Mouse (Mus musculus): ENCODE measurements around the gene Ccdc27. TPM values are rescaled to one million over a fixed set of nuclear protein-coding genes. Genes with fewer than 3 reads are reported as not detected.

Gene Ccdc27
- polyA plus RNA-seq, 1 experiment from 2014 or later, result not detected

DNA sequence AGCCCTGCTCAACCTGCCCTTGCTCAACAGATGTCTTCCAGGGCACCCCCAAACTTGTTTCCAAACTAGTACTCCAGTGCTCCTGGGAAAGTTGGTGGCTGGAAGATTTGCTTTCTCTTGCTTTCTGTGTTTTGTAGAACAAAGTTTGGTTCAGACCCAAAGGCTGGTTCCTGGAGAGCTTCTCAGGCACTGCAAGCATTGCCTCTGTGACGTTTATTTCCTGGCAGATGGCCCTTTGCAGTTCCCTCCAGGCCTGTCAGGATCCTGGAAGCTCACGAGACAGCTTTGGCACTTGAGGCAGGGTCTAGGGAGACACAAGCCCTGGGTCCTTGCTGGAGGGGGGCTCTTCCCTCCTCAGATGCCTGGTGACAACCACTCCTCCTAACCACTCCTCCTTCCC, 14.2 kb upstream of the Ccdc27 start:
- Histone ChIP-seq H3K36me3 (no peaks in the 10 kb centered on the region), H3K27ac (replicated peaks) (no peak overlapping the region), H3K27me3 (ENCODE audit: low read depth, poor library complexity, severe bottlenecking) (no peaks in the 10 kb centered on the region), H3K9me3 (replicated peaks) (no peaks in the 10 kb centered on the region), H3K4me1 (no peaks in the 10 kb centered on the region), H3K4me3 (no peak overlapping the region)
- WGBS, result 63% methylated on average over 2 of the region's 2 CpGs
- no peak for DNase-seq (ENCODE audit: low spot score)

GRCm38 (mm10) chr4:154056046-154056445, 13.6 kb upstream of the Ccdc27 start:
- WGBS, result 71% methylated on average over 2 of the region's 2 CpGs
- no peak overlapping the region for H3K27ac ChIP-seq (replicated peaks)
- no peaks in the 10 kb centered on the region for H3K36me3 ChIP-seq
- no peaks in the 10 kb centered on the region for H3K4me1 ChIP-seq
- no peaks in the 10 kb centered on the region for H3K27me3 ChIP-seq (ENCODE audit: low read depth, poor library complexity, severe bottlenecking)
- no peak overlapping the region for H3K4me3 ChIP-seq
- DNase-seq (ENCODE audit: low spot score), result no peak
- no peaks in the 10 kb centered on the region for H3K9me3 ChIP-seq (replicated peaks)

- WGBS, result 89% methylated on average over 7 of the region's 7 CpGs
- no peaks in the 10 kb centered on the region for H3K9me3 ChIP-seq (replicated peaks)
- no peak overlapping the region for H3K4me3 ChIP-seq
- no peaks in the 10 kb centered on the region for H3K27me3 ChIP-seq (ENCODE audit: low read depth, poor library complexity, severe bottlenecking)
- H3K27ac ChIP-seq (replicated peaks), result no peak overlapping the region
- no peak for DNase-seq (ENCODE audit: low spot score)
- H3K4me1 ChIP-seq, result no peaks in the 10 kb centered on the region
- no peaks in the 10 kb centered on the region for H3K36me3 ChIP-seq
These were observed 13.0 kb upstream of the Ccdc27 start for GRCm38 (mm10) chr4:154055482-154055881.

- no peak for DNase-seq (ENCODE audit: low spot score)
- Histone ChIP-seq H3K4me3 (no peak overlapping the region), H3K9me3 (replicated peaks) (no peaks in the 10 kb centered on the region), H3K4me1 (no peaks in the 10 kb centered on the region), H3K36me3 (no peaks in the 10 kb centered on the region), H3K27me3 (ENCODE audit: low read depth, poor library complexity, severe bottlenecking) (no peaks in the 10 kb centered on the region), H3K27ac (replicated peaks) (no peak overlapping the region)
- 63% methylated on average over 4 of the region's 4 CpGs for WGBS
These were observed 10.6 kb upstream of the Ccdc27 start for GRCm38 (mm10) chr4:154053065-154053464.

GRCm38 (mm10) chr4:154051401-154051800, 8.9 kb upstream of the Ccdc27 start:
- Histone ChIP-seq H3K4me3 (no peak overlapping the region), H3K27me3 (ENCODE audit: low read depth, poor library complexity, severe bottlenecking) (no peaks in the 10 kb centered on the region), H3K27ac (replicated peaks) (no peak overlapping the region), H3K36me3 (no peaks in the 10 kb centered on the region), H3K9me3 (replicated peaks) (no peaks in the 10 kb centered on the region), H3K4me1 (no peaks in the 10 kb centered on the region)
- no peak for DNase-seq (ENCODE audit: low spot score)
- WGBS, result 92% methylated on average over 3 of the region's 3 CpGs

DNA sequence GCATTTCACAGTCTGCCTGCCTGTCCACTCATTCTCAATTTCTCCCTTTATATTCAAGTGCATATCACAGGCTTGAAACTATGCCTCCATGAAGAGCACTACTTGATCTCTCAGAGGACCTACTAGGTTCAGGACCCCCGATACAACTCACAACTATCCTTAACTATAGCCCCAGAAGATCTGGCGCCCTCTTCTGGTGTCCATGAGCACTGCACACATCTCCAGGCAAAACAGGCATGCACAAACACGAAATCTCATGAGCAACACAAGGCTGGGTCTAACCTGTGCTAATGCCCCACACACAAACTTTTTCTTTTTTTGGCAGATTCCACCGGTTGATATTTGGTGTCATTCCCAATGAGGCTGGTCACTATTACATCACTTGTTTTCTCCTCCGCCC, 3.4 kb upstream of the Ccdc27 start:
- Histone ChIP-seq H3K27ac (replicated peaks) (no peak overlapping the region), H3K27me3 (ENCODE audit: low read depth, poor library complexity, severe bottlenecking) (no peaks in the 10 kb centered on the region), H3K36me3 (no peaks in the 10 kb centered on the region), H3K4me3 (no peak overlapping the region), H3K4me1 (no peaks in the 10 kb centered on the region), H3K9me3 (replicated peaks) (no peaks in the 10 kb centered on the region)
- WGBS, result 62% methylated on average over 5 of the region's 5 CpGs
- DNase-seq (ENCODE audit: low spot score), result no peak

DNA sequence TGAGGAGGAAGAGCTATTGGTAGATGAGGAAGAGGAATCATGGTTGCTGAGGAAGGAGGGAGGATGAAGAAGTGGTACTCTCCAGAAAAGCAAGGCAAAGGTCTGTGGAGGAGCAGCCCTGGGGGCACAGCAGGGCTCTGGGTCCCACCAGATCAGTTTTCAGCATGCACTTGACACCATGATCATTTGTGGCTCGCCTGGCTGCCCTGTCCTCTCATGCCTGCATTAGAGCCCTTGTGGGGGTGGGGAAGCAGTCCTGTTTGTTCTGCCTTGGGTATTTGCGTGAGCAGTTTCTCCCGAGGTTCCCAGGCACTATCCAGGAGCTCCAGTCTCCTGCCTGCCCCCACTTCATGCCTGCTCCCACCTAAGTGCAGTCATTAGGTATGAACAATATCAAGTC, 5.4 kb downstream of the Ccdc27 start:
- Histone ChIP-seq H3K27ac (replicated peaks) (no peak overlapping the region), H3K36me3 (no peaks in the 10 kb centered on the region), H3K4me3 (no peak overlapping the region), H3K27me3 (ENCODE audit: low read depth, poor library complexity, severe bottlenecking) (no peaks in the 10 kb centered on the region; the same call in 1 of the 2 replicates), H3K4me1 (no peaks in the 10 kb centered on the region; the same call in 1 of the 2 replicates), H3K9me3 (replicated peaks) (no peaks in the 10 kb centered on the region)
- 54% methylated on average over 3 of the region's 3 CpGs for WGBS
- no peak for DNase-seq (ENCODE audit: low spot score)

- Histone ChIP-seq H3K9me3 (replicated peaks) (no peaks in the 10 kb centered on the region), H3K27ac (replicated peaks) (no peak overlapping the region), H3K4me1 (peaks cover 29% of the 10 kb centered on the region), H3K4me3 (no peak overlapping the region), H3K27me3 (ENCODE audit: low read depth, poor library complexity, severe bottlenecking) (peaks cover 35% of the 10 kb centered on the region), H3K36me3 (no peaks in the 10 kb centered on the region)
- peak; percentile 34 for DNase-seq (ENCODE audit: low spot score)
These were observed 13.8 kb downstream of the Ccdc27 start for GRCm38 (mm10) chr4:154028646-154029045.

- Histone ChIP-seq H3K9me3 (replicated peaks) (no peaks in the 10 kb centered on the region), H3K27me3 (ENCODE audit: low read depth, poor library complexity, severe bottlenecking) (peaks cover 35% of the 10 kb centered on the region)
- WGBS, result 82% methylated on average over 7 of the region's 7 CpGs
These were observed 14.4 kb downstream of the Ccdc27 start for GRCm38 (mm10) chr4:154028066-154028465.

GRCm38 (mm10) chr4:154026441-154026761, 16.1 kb downstream of the Ccdc27 start:
- H3K4me1 ChIP-seq, result peaks cover 40% of the 10 kb centered on the region
- no peak for DNase-seq (ENCODE audit: low spot score)
- peaks cover 10% of the 10 kb centered on the region for H3K36me3 ChIP-seq
- WGBS, result 31% methylated on average over 2 of the region's 2 CpGs
- no peaks in the 10 kb centered on the region for H3K9me3 ChIP-seq (replicated peaks)
- H3K4me3 ChIP-seq, result peak overlapping the region; percentile 54
- H3K27me3 ChIP-seq (ENCODE audit: low read depth, poor library complexity, severe bottlenecking), result peaks cover 35% of the 10 kb centered on the region
- peak overlapping the region; percentile 69; the same call in 1 of the 2 replicates for H3K27ac ChIP-seq (replicated peaks)

More at GRCm38 (mm10) chr4:154028066-154028465, 14.4 kb downstream of the Ccdc27 start:
- H3K27ac ChIP-seq (replicated peaks), result no peak overlapping the region
- peaks cover 34% of the 10 kb centered on the region for H3K4me1 ChIP-seq
- no peaks in the 10 kb centered on the region for H3K36me3 ChIP-seq
- H3K4me3 ChIP-seq, result no peak overlapping the region
- DNase-seq (ENCODE audit: low spot score), result no peak

- 3% methylated on average over 33 of the region's 33 CpGs for WGBS
- peak within 1 kb of the TSS; percentile 69 for H3K27ac ChIP-seq (replicated peaks)
- DNase-seq (ENCODE audit: low spot score), result peak; percentile 63
- H3K27me3 ChIP-seq (ENCODE audit: low read depth, poor library complexity, severe bottlenecking), result peaks cover 35% of the 10 kb centered on the region
- peaks cover 15% of the 10 kb centered on the region for H3K36me3 ChIP-seq
- peaks cover 40% of the 10 kb centered on the region for H3K4me1 ChIP-seq
- peak within 1 kb of the TSS; percentile 54 for H3K4me3 ChIP-seq
- H3K9me3 ChIP-seq (replicated peaks), result no peaks in the 10 kb centered on the region
These were observed 16.6 kb downstream of the Ccdc27 start, which contains the start of gene Smim1 for GRCm38 (mm10) chr4:154025641-154026440. TSS of gene Smim1 (minus strand) at chr4:154026230.

- no peak for DNase-seq (ENCODE audit: low spot score)
- Histone ChIP-seq H3K4me3 (peak overlapping the region; percentile 54), H3K9me3 (replicated peaks) (no peaks in the 10 kb centered on the region), H3K4me1 (peaks cover 40% of the 10 kb centered on the region), H3K27me3 (ENCODE audit: low read depth, poor library complexity, severe bottlenecking) (peaks cover 35% of the 10 kb centered on the region), H3K36me3 (peaks cover 24% of the 10 kb centered on the region), H3K27ac (replicated peaks) (peak overlapping the region; percentile 69; the same call in 1 of the 2 replicates)
- 43% methylated on average over 17 of the region's 17 CpGs for WGBS
These were observed 17.6 kb downstream of the Ccdc27 start for GRCm38 (mm10) chr4:154024729-154025521.

Data from midbrain, embryonic 10.5 days (tissue).